Mouse (Mus musculus) testis, postnatal 14 days (tissue): ENCODE measurements around the gene Emc10.

Source experiments
- DNase-seq: peaks from one replicate; pipeline ENCODE4 v3.0.0; 2021; ENCODE audit warnings: low spot score

The Emc10 gene

DNA sequence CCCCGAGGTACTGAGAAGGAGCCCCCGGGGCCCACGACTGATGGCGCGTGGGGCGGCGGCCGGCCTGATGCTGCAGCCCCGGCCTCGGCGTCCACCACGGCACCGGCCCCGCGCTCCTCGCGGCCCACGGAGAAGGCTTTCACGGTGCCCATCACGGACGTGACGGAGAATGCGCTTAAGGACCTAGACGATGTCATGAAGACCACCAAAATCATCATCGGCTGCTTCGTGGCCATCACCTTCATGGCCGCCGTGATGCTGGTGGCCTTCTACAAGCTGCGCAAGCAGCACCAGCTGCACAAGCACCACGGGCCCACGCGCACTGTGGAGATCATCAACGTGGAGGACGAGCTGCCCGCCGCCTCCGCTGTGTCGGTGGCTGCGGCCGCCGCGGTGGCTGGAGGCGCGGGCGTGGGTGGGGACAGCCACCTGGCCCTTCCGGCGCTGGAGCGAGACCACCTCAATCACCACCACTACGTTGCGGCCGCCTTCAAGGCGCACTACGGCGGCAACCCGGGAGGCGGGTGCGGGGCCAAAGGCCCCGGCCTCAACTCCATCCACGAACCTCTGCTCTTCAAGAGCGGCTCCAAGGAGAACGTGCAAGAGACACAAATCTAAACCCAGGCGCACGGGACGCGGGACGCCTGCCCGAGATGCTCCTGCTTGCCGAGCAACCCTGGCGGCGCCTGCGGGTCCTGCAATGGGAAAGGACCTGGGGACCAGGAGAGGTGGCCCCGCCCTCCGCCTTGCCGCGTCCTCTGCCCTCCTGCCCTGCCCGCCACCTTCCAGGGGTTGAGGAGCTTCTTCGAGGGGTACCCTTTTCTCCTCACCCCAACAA is 33.9 kb downstream of the Emc10 start:
- no peak for DNase-seq

DNA sequence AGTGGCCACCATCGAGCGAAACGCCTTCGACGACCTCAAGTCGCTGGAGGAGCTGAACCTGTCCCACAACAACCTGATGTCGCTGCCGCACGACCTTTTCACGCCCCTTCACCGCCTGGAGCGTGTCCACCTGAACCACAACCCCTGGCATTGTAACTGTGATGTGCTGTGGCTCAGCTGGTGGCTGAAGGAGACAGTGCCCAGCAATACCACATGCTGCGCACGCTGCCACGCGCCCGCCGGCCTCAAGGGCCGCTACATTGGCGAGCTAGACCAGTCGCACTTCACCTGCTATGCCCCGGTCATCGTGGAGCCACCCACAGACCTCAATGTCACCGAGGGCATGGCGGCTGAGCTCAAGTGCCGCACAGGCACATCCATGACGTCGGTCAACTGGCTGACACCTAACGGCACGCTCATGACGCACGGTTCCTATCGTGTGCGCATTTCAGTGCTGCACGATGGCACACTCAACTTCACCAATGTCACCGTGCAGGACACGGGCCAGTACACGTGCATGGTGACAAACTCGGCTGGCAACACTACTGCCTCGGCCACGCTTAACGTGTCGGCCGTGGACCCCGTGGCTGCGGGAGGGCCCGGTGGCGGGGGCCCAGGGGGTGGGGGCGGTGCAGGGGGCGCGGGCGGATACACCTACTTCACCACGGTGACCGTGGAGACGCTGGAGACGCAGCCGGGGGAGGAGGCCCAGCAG is 34.7 kb downstream of the Emc10 start:
- no peak for DNase-seq

DNA sequence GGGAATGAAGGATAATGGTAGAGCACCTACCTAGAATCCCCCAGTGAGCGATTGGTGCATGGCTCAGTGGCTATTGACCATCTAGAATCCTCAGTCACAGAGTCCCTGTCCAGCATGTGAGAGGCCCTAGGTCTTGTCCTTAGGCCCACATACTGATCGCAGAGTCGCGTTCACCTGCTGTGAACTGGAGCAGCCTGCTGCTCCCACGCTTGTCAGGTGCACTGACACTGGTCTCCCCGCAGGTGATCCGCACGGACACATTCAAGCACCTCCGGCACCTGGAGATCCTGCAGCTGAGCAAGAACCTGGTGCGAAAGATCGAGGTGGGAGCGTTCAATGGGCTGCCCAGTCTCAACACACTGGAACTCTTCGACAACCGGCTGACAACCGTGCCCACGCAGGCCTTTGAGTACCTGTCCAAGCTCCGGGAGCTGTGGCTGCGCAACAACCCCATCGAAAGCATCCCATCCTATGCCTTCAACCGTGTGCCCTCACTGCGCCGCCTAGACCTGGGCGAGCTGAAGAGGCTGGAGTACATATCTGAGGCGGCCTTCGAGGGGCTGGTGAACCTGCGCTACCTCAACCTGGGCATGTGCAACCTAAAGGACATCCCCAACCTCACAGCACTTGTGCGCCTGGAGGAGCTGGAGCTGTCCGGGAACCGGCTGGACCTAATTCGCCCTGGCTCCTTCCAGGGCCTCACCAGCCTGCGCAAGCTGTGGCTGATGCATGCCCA is 35.4 kb downstream of the Emc10 start:
- no peak for DNase-seq

DNA sequence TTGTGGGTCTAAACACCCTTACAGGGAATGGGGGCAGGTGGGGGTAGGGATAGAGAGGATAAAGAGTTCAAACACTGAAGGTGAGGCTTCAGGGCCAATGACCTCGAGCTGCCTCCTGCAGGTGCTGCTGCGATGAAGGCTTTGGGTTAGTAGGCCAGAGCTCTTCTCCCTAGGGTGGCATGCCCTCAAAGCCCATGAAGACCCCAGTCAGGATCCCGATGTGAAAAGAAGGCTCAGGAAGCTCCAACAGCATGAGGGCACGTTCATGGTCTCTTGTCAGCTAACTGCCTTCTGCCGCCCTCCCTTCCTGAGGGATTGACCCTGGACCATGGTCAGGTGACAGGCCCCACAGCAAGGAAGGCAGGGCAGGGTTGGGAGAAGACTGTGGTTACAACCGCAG is 36.3 kb downstream of the Emc10 start:
- no peak for DNase-seq

DNA sequence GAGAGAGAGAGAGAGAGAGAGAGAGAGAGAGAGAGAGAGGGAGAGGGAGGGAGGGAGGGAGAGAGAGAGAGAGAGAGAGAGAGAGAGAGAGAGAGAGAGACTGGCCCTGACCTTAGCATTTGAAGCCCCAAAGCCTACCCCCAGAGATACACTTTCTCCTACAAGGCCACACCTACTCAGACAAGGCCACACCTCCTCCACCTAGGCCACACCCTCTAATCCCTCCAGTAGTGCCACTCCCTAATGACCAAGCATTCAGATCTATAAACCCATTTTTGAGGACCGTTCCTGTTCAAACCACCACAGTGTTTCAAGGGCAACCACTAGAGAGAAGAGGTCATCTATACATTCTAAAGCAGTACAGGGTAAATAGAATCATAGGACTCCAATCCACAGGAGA is 40.0 kb downstream of the Emc10 start:
- DNase-seq: no peak

DNA sequence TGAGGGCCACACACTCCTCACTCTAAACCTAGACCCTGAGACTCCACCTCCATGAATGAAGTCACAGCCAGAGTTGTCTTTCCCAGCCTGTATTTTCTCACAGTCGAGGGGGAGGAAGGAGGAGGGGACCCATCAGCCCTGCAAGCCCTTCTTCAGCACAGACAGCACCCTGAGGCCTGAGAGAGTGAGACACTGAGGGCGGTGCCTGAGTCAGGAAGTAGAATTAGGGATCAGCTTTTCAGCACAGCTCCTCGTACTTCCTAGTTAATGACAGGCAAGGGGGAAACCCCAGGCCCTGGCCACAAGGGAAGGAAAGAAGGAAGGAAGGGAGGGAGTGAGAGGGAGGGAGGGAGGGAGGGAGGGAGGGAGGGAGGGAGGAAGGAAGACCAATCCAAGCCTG is 43.1 kb downstream of the Emc10 start:
- DNase-seq: no peak

DNA sequence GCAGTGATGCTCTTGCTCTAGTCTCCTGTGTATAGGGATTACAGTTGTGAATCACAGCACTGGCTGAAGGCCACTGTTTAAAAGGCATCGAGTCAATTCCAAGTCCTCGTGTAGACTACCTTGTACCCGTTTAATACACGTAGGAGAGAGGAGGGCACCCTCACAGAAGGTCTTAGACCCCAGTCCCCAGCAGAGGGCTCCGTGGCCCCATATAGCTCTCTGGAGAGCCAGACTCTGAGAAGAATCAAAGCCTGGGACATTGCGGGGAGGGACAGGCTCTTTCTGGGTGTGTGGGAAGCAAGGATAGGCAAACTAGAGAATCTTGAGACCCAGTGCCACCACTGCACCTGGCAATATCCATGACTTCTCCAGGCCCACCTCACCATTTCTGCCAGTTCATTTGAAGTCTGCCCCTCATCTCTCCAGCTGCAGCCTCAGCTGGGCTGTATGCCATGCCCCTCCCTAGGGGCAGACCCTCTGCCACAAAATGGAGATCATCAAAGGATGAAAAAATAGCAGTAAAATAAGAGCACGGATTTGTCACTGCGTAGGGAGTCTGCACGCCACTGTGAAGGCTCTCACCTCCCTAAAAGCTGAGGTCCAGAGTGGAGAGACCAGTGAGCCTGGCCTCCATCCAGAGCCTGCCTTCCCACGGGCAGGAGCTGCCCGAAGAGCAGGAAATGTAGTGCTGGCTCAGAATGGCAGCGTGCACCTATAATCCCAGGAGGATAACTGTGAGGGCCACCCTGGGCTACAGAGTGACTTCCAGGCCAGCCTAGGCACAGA is 50.1 kb downstream of the Emc10 start:
- no peak for DNase-seq

DNA sequence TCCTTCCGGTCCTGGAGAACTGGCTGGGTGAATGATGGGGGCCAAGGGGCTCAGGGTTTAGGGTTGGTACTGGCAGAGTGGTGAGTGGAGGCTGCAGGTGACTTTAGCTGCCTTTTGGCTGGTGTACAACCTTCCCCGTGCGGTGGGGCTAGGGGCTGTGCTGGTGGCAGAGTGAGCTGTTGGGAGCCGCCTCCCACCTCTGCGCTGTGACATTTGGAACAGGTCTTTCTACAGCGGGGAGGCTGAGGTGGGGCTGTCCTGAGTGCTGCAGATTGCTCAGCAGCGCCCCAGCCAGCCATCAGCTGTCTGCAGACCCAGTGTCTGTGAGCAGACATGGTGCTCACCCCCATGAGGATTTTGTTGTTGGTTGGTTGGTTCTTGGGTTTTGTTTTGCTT is 50.8 kb downstream of the Emc10 start:
- DNase-seq: no peak

DNA sequence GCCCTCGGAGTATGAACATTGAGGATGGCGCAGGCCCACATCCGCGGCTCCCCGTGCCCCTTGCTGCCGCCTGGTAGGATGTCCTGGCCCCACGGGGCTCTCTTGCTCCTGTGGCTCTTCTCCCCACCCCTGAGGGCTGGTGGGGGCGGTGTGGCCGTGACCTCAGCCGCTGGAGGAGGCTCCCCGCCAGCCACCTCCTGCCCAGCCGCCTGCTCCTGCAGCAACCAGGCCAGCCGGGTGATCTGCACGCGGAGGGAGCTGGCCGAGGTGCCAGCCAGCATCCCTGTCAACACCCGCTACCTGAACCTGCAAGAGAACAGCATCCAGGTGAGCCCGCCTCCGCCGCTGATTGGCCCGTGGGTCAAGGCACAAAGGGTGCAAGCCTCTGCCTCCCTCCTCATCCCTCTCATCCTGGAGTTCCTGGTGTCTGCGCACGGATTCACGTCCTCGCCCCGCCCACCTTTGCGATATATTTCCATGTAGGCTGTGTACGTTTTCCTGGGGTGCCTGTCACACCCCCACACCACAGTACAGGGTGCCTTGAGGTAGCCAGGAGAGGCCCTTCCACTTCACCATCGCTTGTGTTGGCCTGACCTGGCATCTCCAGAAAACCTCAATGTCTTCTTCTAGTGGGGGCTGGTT is 51.3 kb downstream of the Emc10 start:
- no peak for DNase-seq

DNA sequence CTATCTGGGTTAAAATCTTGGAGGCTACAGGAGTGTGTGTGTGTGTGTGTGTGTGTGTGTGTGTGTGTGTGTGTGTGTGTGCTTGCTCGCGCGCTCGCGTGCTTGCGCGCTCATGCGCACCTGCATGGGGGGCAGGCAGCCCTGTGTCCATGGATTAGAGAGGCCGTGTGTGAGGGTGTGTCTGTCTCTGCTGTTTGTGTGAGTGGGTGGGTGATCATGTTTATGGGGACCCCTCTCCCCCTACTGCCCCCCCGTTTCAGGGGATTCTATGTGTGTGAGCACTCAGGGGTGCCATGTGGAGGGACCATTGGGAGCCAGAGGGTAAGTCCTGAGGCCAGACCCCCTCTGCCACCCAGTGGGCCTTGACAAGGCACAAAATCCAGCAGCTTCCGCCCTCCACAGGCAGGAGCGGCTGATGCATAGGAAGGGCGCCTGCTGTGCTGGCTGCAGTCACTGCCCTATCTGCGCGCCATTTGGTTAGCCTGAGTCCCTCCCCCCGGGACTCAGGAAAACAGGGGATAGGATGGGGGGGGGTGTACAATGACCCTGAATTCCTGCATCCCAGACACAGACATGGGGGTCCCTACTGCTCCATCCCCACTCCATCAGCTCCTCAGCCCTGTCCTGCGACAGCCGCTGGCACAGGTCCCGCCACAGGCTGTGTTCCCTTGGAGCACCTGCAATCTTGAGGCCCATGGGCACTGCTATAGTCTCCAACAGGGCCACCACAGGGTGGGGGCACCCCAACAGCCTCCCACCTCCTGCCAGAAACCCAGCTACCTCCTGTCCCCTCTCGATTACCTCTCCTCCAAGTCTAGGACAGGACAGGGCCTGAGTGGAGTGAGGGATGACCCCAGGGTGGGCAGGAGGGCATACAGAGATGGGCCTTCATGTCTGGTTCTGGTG is 52.8 kb downstream of the Emc10 start:
- DNase-seq: no peak

DNA sequence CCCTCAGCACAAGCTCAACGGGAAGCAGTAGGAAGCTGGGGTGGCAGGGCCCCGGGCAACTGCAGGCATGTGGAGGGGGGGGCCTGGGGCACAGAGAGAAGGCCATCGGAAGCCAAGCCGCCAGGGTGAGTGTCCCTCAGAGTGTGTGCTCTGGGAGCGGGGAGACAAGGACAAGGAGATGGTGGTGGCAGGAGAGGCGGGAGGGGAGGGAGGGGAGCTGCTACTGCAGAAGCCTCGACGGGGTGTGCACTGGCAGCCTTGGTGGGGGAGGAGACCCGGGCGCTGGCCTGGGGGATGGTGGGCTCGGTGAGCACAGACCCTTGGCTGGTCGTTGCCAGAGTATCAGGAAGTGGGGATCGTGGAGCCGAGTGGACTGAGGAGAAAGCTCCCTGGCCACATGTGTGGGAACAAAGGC is 53.9 kb downstream of the Emc10 start:
- DNase-seq: no peak

DNA sequence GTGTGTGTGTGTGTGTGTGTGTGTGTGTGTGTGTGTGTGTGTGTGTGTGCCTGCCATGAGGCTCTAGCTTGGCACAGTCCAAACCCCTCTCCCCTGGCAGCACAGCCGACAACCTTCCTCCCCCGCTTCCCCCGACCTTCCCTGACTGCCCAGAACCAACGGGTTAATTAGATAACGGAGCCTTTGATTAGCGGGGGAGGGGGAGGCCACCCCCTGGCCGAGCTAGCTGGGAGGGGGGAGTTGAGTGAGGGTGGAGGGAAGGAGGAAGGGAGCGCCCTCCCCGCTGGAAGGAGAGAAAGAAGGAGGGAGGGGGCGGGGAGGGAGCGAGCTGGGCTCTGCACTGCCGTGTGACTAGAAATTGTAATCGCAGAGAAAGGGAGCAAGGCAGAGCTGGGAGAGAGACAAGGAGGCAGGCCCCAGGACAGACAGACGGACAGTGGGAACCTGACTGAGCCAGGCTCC is 54.6 kb downstream of the Emc10 start:
- DNase-seq: no peak

DNA sequence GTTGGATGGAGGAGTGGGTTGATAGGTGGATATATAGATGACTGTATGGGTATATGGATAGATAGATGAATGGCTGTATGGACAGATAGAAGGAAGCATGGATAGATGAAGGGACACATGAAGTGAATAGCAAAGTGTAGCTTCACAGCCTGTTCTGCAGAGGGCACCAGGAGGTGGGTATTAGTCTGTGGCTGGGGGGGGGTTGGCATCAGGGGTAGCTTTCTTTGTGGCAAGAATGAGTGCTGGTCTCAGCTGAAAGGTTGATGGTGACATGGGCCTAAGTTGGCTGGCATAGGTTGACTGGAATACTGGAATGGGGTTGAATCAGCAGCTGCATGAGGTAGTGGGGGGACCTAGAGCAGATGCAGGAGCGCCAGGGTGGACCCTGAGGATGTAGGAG is 55.1 kb downstream of the Emc10 start:
- no peak for DNase-seq

DNA sequence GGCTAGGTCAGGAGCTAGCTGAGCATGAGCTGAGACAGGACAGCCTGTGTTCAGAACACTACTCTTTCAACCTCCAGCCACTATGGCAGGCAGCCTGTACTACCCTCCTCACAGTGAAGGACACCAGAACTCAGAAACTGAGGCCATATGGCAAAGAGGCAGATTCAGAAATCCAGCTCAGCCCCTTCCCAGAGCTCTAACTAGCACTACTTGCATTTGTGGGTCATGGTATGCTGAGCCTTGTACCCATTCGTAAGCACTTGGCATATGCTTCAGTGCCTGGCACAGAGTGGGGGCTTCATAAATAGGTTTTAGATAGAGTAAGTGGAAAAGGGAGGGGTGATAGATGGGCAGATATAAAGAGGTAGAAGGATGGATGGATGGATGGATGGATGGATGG is 55.9 kb downstream of the Emc10 start:
- no peak for DNase-seq
